Mouse (Mus musculus) liver, embryonic 12.5 days (tissue): ENCODE results near the gene Olfr1393. TPM values are rescaled to one million over a fixed set of nuclear protein-coding genes. Genes with fewer than 3 reads are reported as not detected.
"Not testable (repeated sequence)": the region's sequence is repeated elsewhere in the genome, so short reads cannot be mapped to it uniquely, and the experiment has no call there.

Experiments used
- ATAC-seq: fragments of 200-750 bp; cut with Nextera tagmentation; 2 replicates; pipeline ENCODE4 v1.8.0; 2017; ENCODE audit warnings: moderate number of reproducible peaks, mild to moderate bottlenecking, moderate library complexity
- H3K27ac ChIP-seq: fragments of 300-500 bp; sonication (generic); 2 replicates; pipeline ENCODE4 v1.5.1; 2016; ENCODE audit warnings: mild to moderate bottlenecking
- H3K27me3 ChIP-seq: fragments of 300-500 bp; sonication (generic); replicated peaks from 2 replicates; pipeline ENCODE4 v1.6.1; 2016; ENCODE audit warnings: mild to moderate bottlenecking, moderate library complexity
- H3K36me3 ChIP-seq: fragments of 300-500 bp; sonication (generic); 2 replicates; pipeline ENCODE4 v1.6.1; 2016; ENCODE audit warnings: mild to moderate bottlenecking, moderate library complexity
- H3K4me1 ChIP-seq: fragments of 300-500 bp; sonication (generic); 2 replicates; pipeline ENCODE4 v1.6.1; 2016
- H3K4me2 ChIP-seq: fragments of 300-500 bp; sonication (generic); 2 replicates; pipeline ENCODE4 v1.6.1; 2016; ENCODE audit warnings: mild to moderate bottlenecking, moderate library complexity
- H3K4me3 ChIP-seq: fragments of 300-500 bp; sonication (generic); 2 replicates; pipeline ENCODE4 v1.5.1; 2016; ENCODE audit warnings: mild to moderate bottlenecking, moderate library complexity
- H3K9ac ChIP-seq: fragments of 300-500 bp; sonication (generic); 2 replicates; pipeline ENCODE4 v1.6.1; 2016; ENCODE audit warnings: mild to moderate bottlenecking, moderate library complexity
- H3K9me3 ChIP-seq: fragments of 300-500 bp; sonication (generic); replicated peaks from 2 replicates; pipeline ENCODE4 v1.6.1; 2016; ENCODE audit warnings: mild to moderate bottlenecking, moderate library complexity
- WGBS: fragments of 180-500 bp; shearing (Covaris S2); methylation state at CpG from one replicate; pipeline ENCODE4 v1.1.7; 2016; ENCODE audit not compliant: insufficient replicate concordance; 5-methylcytosine and 5-hydroxymethylcytosine counted together
- polyA plus RNA-seq: library from polyadenylated mRNA; unstranded; fragments of >200 nt; fragmentation: Nextera tagmentation; extraction: Ambion mirVana; gene quantifications from 2 replicates; pipeline ENCODE4 v1.2.1, GENCODE M21; 2016

The Olfr1393 gene
- polyA plus RNA-seq, 1 experiment from 2014 or later = 0.05 TPM

GRCm38 (mm10) chr11:49267970-49268579 is 10.0 kb upstream of the Olfr1393 start:
- ATAC-seq = no peak
- WGBS = 76% methylated on average over 15 of the region's 15 CpGs

GRCm38 (mm10) chr11:49269761-49270160 is 8.3 kb upstream of the Olfr1393 start:
- Histone ChIP-seq H3K9me3 (no peaks in the 10 kb centered on the region), H3K4me1 (0 out of 2 replicates have a peak, but pooled peaks cover 12% of the 10 kb centered on the region), H3K27ac (no peak overlapping the region), H3K36me3 (peaks cover 13% of the 10 kb centered on the region), H3K4me3 (no peak overlapping the region), H3K4me2 (no peak overlapping the region), H3K9ac (no peak overlapping the region), H3K27me3 (no peaks in the 10 kb centered on the region)
- 78% methylated on average over 9 of the region's 9 CpGs for WGBS
- no peak for ATAC-seq

More at GRCm38 (mm10) chr11:49267970-49268579, 10.0 kb upstream of the Olfr1393 start:
- no peaks in the 10 kb centered on the region for H3K27me3 ChIP-seq
- 0 out of 2 replicates have a peak, but pooled peaks cover 12% of the 10 kb centered on the region for H3K4me1 ChIP-seq
- no peak overlapping the region for H3K4me2 ChIP-seq
- H3K4me3 ChIP-seq = no peak overlapping the region
- H3K36me3 ChIP-seq = peaks cover 28% of the 10 kb centered on the region
- H3K9ac ChIP-seq = no peak overlapping the region
- H3K27ac ChIP-seq = no peak overlapping the region
- H3K9me3 ChIP-seq = no peaks in the 10 kb centered on the region

- WGBS = 67% methylated on average over 4 of the region's 4 CpGs
- no peak for ATAC-seq
- H3K36me3 ChIP-seq = peaks cover 6% of the 10 kb centered on the region; the same call in 1 of the 2 replicates
Observed at GRCm38 (mm10) chr11:49270368-49270767, 7.7 kb upstream of the Olfr1393 start.

GRCm38 (mm10) chr11:49271334-49271733 is 6.8 kb upstream of the Olfr1393 start:
- Histone ChIP-seq H3K9ac (no peak overlapping the region), H3K27me3 (no peaks in the 10 kb centered on the region), H3K4me2 (no peak overlapping the region), H3K4me3 (no peak overlapping the region), H3K4me1 (0 out of 2 replicates have a peak, but pooled peaks cover 7% of the 10 kb centered on the region), H3K27ac (no peak overlapping the region), H3K9me3 (no peaks in the 10 kb centered on the region), H3K36me3 (no peaks in the 10 kb centered on the region)
- no peak for ATAC-seq
- 29% methylated on average over 7 of the region's 7 CpGs for WGBS

More at GRCm38 (mm10) chr11:49270368-49270767, 7.7 kb upstream of the Olfr1393 start:
- Histone ChIP-seq H3K4me1 (0 out of 2 replicates have a peak, but pooled peaks cover 12% of the 10 kb centered on the region), H3K4me2 (no peak overlapping the region), H3K9me3 (no peaks in the 10 kb centered on the region), H3K9ac (no peak overlapping the region), H3K4me3 (no peak overlapping the region), H3K27ac (no peak overlapping the region), H3K27me3 (no peaks in the 10 kb centered on the region)

GRCm38 (mm10) chr11:49273834-49274519 is 4.1 kb upstream of the Olfr1393 start:
- Histone ChIP-seq H3K9me3 (no peaks in the 10 kb centered on the region), H3K27me3 (no peaks in the 10 kb centered on the region), H3K9ac (no peak overlapping the region), H3K4me2 (no peak overlapping the region), H3K36me3 (no peaks in the 10 kb centered on the region), H3K4me3 (no peak overlapping the region), H3K27ac (no peak overlapping the region), H3K4me1 (no peaks in the 10 kb centered on the region)
- ATAC-seq = no peak
- WGBS = 63% methylated on average over 11 of the region's 11 CpGs

GRCm38 (mm10) chr11:49284982-49285381 is 6.9 kb downstream of the Olfr1393 start, which contains the start of gene Olfr1392:
Gene Olfr1392, plus strand, starts transcription at chr11:49285282.
- H3K27ac ChIP-seq, H3K36me3 ChIP-seq, H3K9me3 ChIP-seq, H3K4me3 ChIP-seq, H3K9ac ChIP-seq, H3K4me1 ChIP-seq, H3K4me2 ChIP-seq, ATAC-seq, H3K27me3 ChIP-seq: not testable (repeated sequence)
- 44% methylated on average over 1 of the region's 1 CpGs for WGBS

- Histone ChIP-seq H3K27me3 (no peaks in the 10 kb centered on the region), H3K9ac (no peak overlapping the region), H3K4me1 (no peaks in the 10 kb centered on the region), H3K9me3 (no peaks in the 10 kb centered on the region), H3K4me3 (no peak overlapping the region), H3K36me3 (no peaks in the 10 kb centered on the region), H3K4me2 (no peak overlapping the region), H3K27ac (no peak overlapping the region)
- ATAC-seq = no peak
- WGBS = 60% methylated on average over 2 of the region's 2 CpGs
Observed at GRCm38 (mm10) chr11:49287251-49287650, 9.1 kb downstream of the Olfr1393 start.

GRCm38 (mm10) chr11:49292777-49293176 is 14.7 kb downstream of the Olfr1393 start:
- H3K9ac ChIP-seq = no peak overlapping the region
- no peaks in the 10 kb centered on the region for H3K36me3 ChIP-seq
- H3K4me3 ChIP-seq = no peak overlapping the region
- H3K4me2 ChIP-seq = no peak overlapping the region
- 53% methylated on average over 3 of the region's 3 CpGs for WGBS
- no peaks in the 10 kb centered on the region for H3K9me3 ChIP-seq
- H3K27ac ChIP-seq = no peak overlapping the region
- no peaks in the 10 kb centered on the region for H3K4me1 ChIP-seq
- no peak for ATAC-seq
- no peaks in the 10 kb centered on the region for H3K27me3 ChIP-seq

- H3K9ac ChIP-seq = no peak within 1 kb of the TSS
- no peaks in the 10 kb centered on the region for H3K36me3 ChIP-seq
- H3K4me1 ChIP-seq = no peaks in the 10 kb centered on the region
- H3K9me3 ChIP-seq = 0 out of 2 replicates have a peak, but pooled peaks cover 5% of the 10 kb centered on the region
- no peak within 1 kb of the TSS for H3K27ac ChIP-seq
- ATAC-seq = no peak
- no peak within 1 kb of the TSS for H3K4me2 ChIP-seq
- no peak within 1 kb of the TSS for H3K4me3 ChIP-seq
- H3K27me3 ChIP-seq = no peaks in the 10 kb centered on the region
Observed at GRCm38 (mm10) chr11:49304441-49304840, 26.3 kb downstream of the Olfr1393 start, which contains the start of gene Olfr10. Gene Olfr10, plus strand, starts transcription at chr11:49304741.

GRCm38 (mm10) chr11:49308547-49308946 is 30.4 kb downstream of the Olfr1393 start:
- not testable (repeated sequence) for H3K27ac ChIP-seq, H3K9ac ChIP-seq, H3K4me2 ChIP-seq, ATAC-seq, H3K36me3 ChIP-seq, H3K4me1 ChIP-seq, H3K4me3 ChIP-seq, H3K27me3 ChIP-seq, H3K9me3 ChIP-seq
- 54% methylated on average over 5 of the region's 5 CpGs for whole genome bisulfite sequencing

DNA sequence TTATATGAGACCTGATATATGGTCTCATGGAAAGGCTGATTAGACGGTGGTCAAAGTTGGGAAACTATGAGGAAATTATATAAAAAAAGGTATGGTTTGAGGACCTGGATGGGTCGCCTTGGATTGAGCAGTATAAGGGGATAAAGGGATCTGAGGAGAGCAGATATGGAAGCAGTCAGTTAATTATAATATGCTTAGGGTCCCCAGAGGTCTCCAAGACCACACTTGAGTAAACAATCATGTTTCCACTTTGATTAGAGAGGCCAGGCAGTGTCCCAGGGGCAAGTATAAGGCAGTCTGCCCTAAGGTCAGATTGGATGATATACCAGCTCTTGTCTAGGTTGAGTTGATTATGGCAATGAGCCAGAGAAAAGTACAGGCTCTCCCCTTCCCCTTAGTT is 44.3 kb downstream of the Olfr1393 start, which contains the start of gene Olfr1391:
Gene Olfr1391 (plus strand): TSS at position 301 of the 400 bp plus-strand sequence.
- Histone ChIP-seq H3K27ac (no peak within 1 kb of the TSS), H3K27me3 (no peaks in the 10 kb centered on the region), H3K36me3 (no peaks in the 10 kb centered on the region), H3K4me2 (no peak within 1 kb of the TSS), H3K9ac (no peak within 1 kb of the TSS), H3K9me3 (no peaks in the 10 kb centered on the region), H3K4me1 (no peaks in the 10 kb centered on the region), H3K4me3 (no peak within 1 kb of the TSS)
- WGBS = 60% methylated on average over 2 of the region's 2 CpGs
- ATAC-seq = no peak

DNA sequence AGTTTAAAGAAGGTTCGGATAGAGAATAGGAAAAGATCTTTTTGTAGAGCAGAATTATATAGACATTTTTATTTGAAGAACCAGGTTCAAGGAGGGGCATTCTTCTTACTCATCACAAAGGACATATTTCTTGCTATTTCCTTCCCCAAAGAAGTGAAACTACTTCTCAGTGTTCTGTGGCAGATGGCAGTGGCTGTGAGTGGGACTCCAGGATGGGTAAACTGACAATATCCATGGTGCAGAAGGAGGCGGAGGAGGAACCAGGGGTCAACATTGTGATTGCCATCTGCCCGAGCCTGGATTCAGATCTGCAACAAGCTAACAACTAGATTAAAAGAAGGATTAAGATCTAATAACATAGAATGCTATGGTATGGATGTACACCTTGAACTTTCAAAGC is 48.6 kb downstream of the Olfr1393 start:
- H3K9me3 ChIP-seq = no peaks in the 10 kb centered on the region
- WGBS = 47% methylated on average over 3 of the region's 3 CpGs
- no peak for ATAC-seq

More for the DNA sequence above, 48.6 kb downstream of the Olfr1393 start:
- no peak overlapping the region for H3K27ac ChIP-seq
- no peak overlapping the region for H3K4me2 ChIP-seq
- no peaks in the 10 kb centered on the region for H3K36me3 ChIP-seq
- no peaks in the 10 kb centered on the region for H3K27me3 ChIP-seq
- no peak overlapping the region for H3K9ac ChIP-seq
- H3K4me3 ChIP-seq = no peak overlapping the region
- no peaks in the 10 kb centered on the region for H3K4me1 ChIP-seq
